Mouse (Mus musculus): Measurements from ENCODE around the gene Gfy.
A peak's percentile ranks its signal among the peaks of the same experiment; 100 is the strongest.

Gfy gene

GRCm38 (mm10) chr7:45179469-45179868 is at the start of gene Gfy:
TSS of gene Gfy (minus strand) at chr7:45179569.
- DNase-seq (ENCODE audit: low read depth, low spot score) = no peak

- peak; percentile 31 for DNase-seq (ENCODE audit: low read depth, low spot score)
Measured at GRCm38 (mm10) chr7:45229046-45229445, 49.7 kb upstream of the Gfy start.

GRCm38 (mm10) chr7:45228548-45228947 is 49.2 kb upstream of the Gfy start:
- no peak for DNase-seq (ENCODE audit: low read depth, low spot score)

- DNase-seq (ENCODE audit: low read depth, low spot score) = no peak
Measured at GRCm38 (mm10) chr7:45226421-45226820, 47.1 kb upstream of the Gfy start.

GRCm38 (mm10) chr7:45224826-45225225 is 45.5 kb upstream of the Gfy start:
- no peak for DNase-seq (ENCODE audit: low read depth, low spot score)

GRCm38 (mm10) chr7:45221680-45222079 is 42.3 kb upstream of the Gfy start:
- DNase-seq (ENCODE audit: low read depth, low spot score) = no peak

- peak; percentile 91 for DNase-seq (ENCODE audit: low read depth, low spot score)
Measured at GRCm38 (mm10) chr7:45216442-45217183, 37.2 kb upstream of the Gfy start.

- DNase-seq (ENCODE audit: low read depth, low spot score) = peak; percentile 92
Measured at GRCm38 (mm10) chr7:45215673-45216441, 36.5 kb upstream of the Gfy start, which contains the start of gene Tead2. TSS of gene Tead2 (plus strand) at chr7:45215753.

GRCm38 (mm10) chr7:45213708-45214107 is 34.3 kb upstream of the Gfy start:
- no peak for DNase-seq (ENCODE audit: low read depth, low spot score)

GRCm38 (mm10) chr7:45212356-45212755 is 33.0 kb upstream of the Gfy start:
- no peak for DNase-seq (ENCODE audit: low read depth, low spot score)

- DNase-seq (ENCODE audit: low read depth, low spot score) = peak; percentile 74
Measured at GRCm38 (mm10) chr7:45211851-45212251, 32.5 kb upstream of the Gfy start, which contains the start of gene Dkkl1. TSS of gene Dkkl1 (minus strand) at chr7:45212147.

GRCm38 (mm10) chr7:45211070-45211469 is 31.7 kb upstream of the Gfy start:
- no peak for DNase-seq (ENCODE audit: low read depth, low spot score)

GRCm38 (mm10) chr7:45208260-45208659 is 28.9 kb upstream of the Gfy start:
- no peak for DNase-seq (ENCODE audit: low read depth, low spot score)

- peak; percentile 99 for DNase-seq (ENCODE audit: low read depth, low spot score)
Measured at GRCm38 (mm10) chr7:45204380-45205143, 25.2 kb upstream of the Gfy start, which contains the start of gene Ccdc155. TSS of gene Ccdc155 (minus strand) at chr7:45204892.

GRCm38 (mm10) chr7:45202654-45203053 is 23.3 kb upstream of the Gfy start:
- no peak for DNase-seq (ENCODE audit: low read depth, low spot score)

- no peak for DNase-seq (ENCODE audit: low read depth, low spot score)
Measured at GRCm38 (mm10) chr7:45198961-45199360, 19.6 kb upstream of the Gfy start.

- DNase-seq (ENCODE audit: low read depth, low spot score) = peak; percentile 76
Measured at GRCm38 (mm10) chr7:45198435-45198834, 19.1 kb upstream of the Gfy start.

- DNase-seq (ENCODE audit: low read depth, low spot score) = no peak
Measured at GRCm38 (mm10) chr7:45196994-45197393, 17.6 kb upstream of the Gfy start.

- no peak for DNase-seq (ENCODE audit: low read depth, low spot score)
Measured at GRCm38 (mm10) chr7:45196176-45196535, 16.8 kb upstream of the Gfy start.

GRCm38 (mm10) chr7:45195341-45196175 is 16.2 kb upstream of the Gfy start:
- DNase-seq (ENCODE audit: low read depth, low spot score) = no peak

All from ZHBTc4 (cell line).